ENCODE assay signal across 12 mouse cellular contexts in the genomic region with DNA sequence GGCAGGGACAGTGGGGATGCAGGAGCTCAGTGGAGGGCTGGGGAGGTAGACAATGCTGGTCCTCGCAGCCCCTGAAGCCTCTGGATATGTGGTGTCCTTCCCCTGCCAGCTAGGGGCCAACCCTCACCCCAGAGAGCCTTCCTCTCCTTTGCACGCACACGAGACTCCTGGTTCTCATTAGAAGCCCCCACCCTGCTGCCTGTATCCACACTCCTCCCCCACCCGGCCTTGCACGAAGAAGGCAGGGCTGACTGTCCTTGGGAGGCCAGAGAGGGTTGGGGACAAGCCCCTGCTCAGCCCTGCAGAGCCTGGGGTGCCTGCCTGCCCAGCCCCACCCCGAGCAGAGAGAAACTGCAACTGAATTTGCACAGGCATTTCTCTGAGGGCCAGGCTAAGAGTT. TPM values are rescaled to one million over a fixed set of nuclear protein-coding genes. Genes with fewer than 3 reads are reported as not detected.
DNase-seq lines count a peak whose midpoint lies in the region; ATAC-seq and TF ChIP-seq lines count a peak whose summit lies in the region.
"Had no signal": no experiment of that assay in that cellular context is flagged by ENCODE, and none has a peak within 500 bp of the region (broad histone marks: within the 10 kb centered on the region; RNA-seq: fewer than 3 reads in every experiment).

No protein-coding gene starts in this region.

- no peaks in the 10 kb centered on the region for H3K36me3 ChIP-seq in midbrain, embryonic 10.5 days
- no peaks in the 10 kb centered on the region for H3K36me3 ChIP-seq in midbrain, embryonic 13.5 days
- no peaks in the 10 kb centered on the region for H3K36me3 ChIP-seq in forebrain, embryonic 15.5 days
- no peaks in the 10 kb centered on the region for H3K36me3 ChIP-seq in limb, embryonic 14.5 days (ENCODE audit: control insufficient read depth, insufficient read depth, low read length)
- no peaks in the 10 kb centered on the region for H3K36me3 ChIP-seq in midbrain, embryonic 11.5 days (ENCODE audit: control insufficient read depth, insufficient read depth, low read length)

- peaks cover 31% of the 10 kb centered on the region for H3K4me1 ChIP-seq in midbrain, embryonic 10.5 days
- H3K4me1 ChIP-seq in midbrain, embryonic 13.5 days (replicated peaks), result peaks cover 16% of the 10 kb centered on the region
- peaks cover 44% of the 10 kb centered on the region for H3K4me1 ChIP-seq in forebrain, embryonic 15.5 days
- peaks cover 23% of the 10 kb centered on the region for H3K4me1 ChIP-seq in limb, embryonic 14.5 days (ENCODE audit: control insufficient read depth, insufficient read depth, low read length)
- H3K4me1 ChIP-seq in midbrain, embryonic 11.5 days (ENCODE audit: control insufficient read depth, insufficient read depth, low read length), result peaks cover 6% of the 10 kb centered on the region

- no peak for TF ChIP-seq POLR2A in limb, embryonic 14.5 days (IDR thresholded peaks at IDR 0.05; ENCODE audit: borderline replicate concordance, extremely low read depth, insufficient read depth, insufficient read length)

- 0 out of 2 replicates have a peak, but pooled peaks cover 4% of the 10 kb centered on the region for H3K27me3 ChIP-seq in midbrain, embryonic 10.5 days (ENCODE audit: low read depth, poor library complexity, severe bottlenecking)
- H3K27me3 ChIP-seq in midbrain, embryonic 13.5 days, result no peaks in the 10 kb centered on the region
- H3K27me3 ChIP-seq in forebrain, embryonic 15.5 days, result no peaks in the 10 kb centered on the region
- no peaks in the 10 kb centered on the region for H3K27me3 ChIP-seq in limb, embryonic 14.5 days (ENCODE audit: control insufficient read depth, insufficient read depth, low read length)
- no peaks in the 10 kb centered on the region for H3K27me3 ChIP-seq in midbrain, embryonic 11.5 days (ENCODE audit: control insufficient read depth, insufficient read depth, low read length)

- no peaks in the 10 kb centered on the region for H3K9me3 ChIP-seq in midbrain, embryonic 10.5 days (replicated peaks)
- H3K9me3 ChIP-seq in midbrain, embryonic 13.5 days, result no peaks in the 10 kb centered on the region
- no peaks in the 10 kb centered on the region for H3K9me3 ChIP-seq in forebrain, embryonic 15.5 days
- H3K9me3 ChIP-seq in limb, embryonic 14.5 days (ENCODE audit: control insufficient read depth, low read length), result no peaks in the 10 kb centered on the region
- no peaks in the 10 kb centered on the region for H3K9me3 ChIP-seq in midbrain, embryonic 11.5 days (ENCODE audit: control insufficient read depth, low read length)

- H3K4me3 ChIP-seq in midbrain, embryonic 10.5 days, result no peak overlapping the region
- no peak overlapping the region for H3K4me3 ChIP-seq in midbrain, embryonic 13.5 days (replicated peaks)
- H3K4me3 ChIP-seq in forebrain, embryonic 15.5 days, result no peak overlapping the region
- no peak overlapping the region for H3K4me3 ChIP-seq in limb, embryonic 14.5 days (replicated peaks; ENCODE audit: low read length)
- no peak overlapping the region for H3K4me3 ChIP-seq in midbrain, embryonic 11.5 days (ENCODE audit: low read depth, low read length)
- H3K4me3 ChIP-seq: myocyte had no signal

- DNase-seq in heart, adult 11 months, result peak; percentile 93
- DNase-seq in heart, postnatal 36 days, result no peak
- no peak for DNase-seq in midbrain, embryonic 10.5 days (ENCODE audit: low spot score)
- no peak for DNase-seq in limb, embryonic 14.5 days (ENCODE audit: low spot score)
- DNase-seq in midbrain, embryonic 11.5 days (ENCODE audit: low spot score, missing footprints), result no peak

- ATAC-seq in midbrain, embryonic 13.5 days, result no peak
- ATAC-seq in forebrain, embryonic 15.5 days (replicated peaks), result no peak
- ATAC-seq in limb, embryonic 14.5 days (ENCODE audit: low FRiP score, low read depth), result no peak
- no peak for ATAC-seq in megakaryocyte-erythroid progenitor cell, adult 5-6 weeks (replicated peaks; ENCODE audit: low FRiP score, low TSS enrichment, poor library complexity, severe bottlenecking)
- ATAC-seq in midbrain, embryonic 11.5 days (ENCODE audit: low FRiP score), result no peak

- H3K9ac ChIP-seq in midbrain, embryonic 13.5 days (replicated peaks), result no peak overlapping the region
- no peak overlapping the region for H3K9ac ChIP-seq in forebrain, embryonic 15.5 days (replicated peaks)
- H3K9ac ChIP-seq in limb, embryonic 14.5 days (ENCODE audit: low read depth, low read length, severe bottlenecking), result peak overlapping the region; percentile 40
- no peak overlapping the region for H3K9ac ChIP-seq in midbrain, embryonic 11.5 days (ENCODE audit: low read length)

- H3K27ac ChIP-seq in midbrain, embryonic 10.5 days (replicated peaks), result peak overlapping the region; percentile 63
- no peak overlapping the region for H3K27ac ChIP-seq in midbrain, embryonic 13.5 days
- peak overlapping the region; percentile 70; the same call in 1 of the 2 replicates for H3K27ac ChIP-seq in forebrain, embryonic 15.5 days (replicated peaks)
- H3K27ac ChIP-seq in limb, embryonic 14.5 days (replicated peaks; ENCODE audit: low read depth, low read length), result no peak overlapping the region
- no peak overlapping the region for H3K27ac ChIP-seq in midbrain, embryonic 11.5 days (ENCODE audit: low read depth, low read length)

- intact Hi-C loops in heart, postnatal 36 days (cut with DNase I), result loop anchor here (2.0 kb wide), 1 partner anchor 57 kb away; no protein-coding TSS in a partner anchor

- 45% methylated on average over 6 of the region's 6 CpGs for WGBS in midbrain, embryonic 10.5 days
- 36% methylated on average over 6 of the region's 6 CpGs for WGBS in midbrain, embryonic 13.5 days
- WGBS in forebrain, embryonic 15.5 days, result 46% methylated on average over 6 of the region's 6 CpGs
- WGBS in limb, embryonic 14.5 days, result 27% methylated on average over 5 of the region's 6 CpGs
- WGBS in midbrain, embryonic 11.5 days, result 52% methylated on average over 6 of the region's 6 CpGs

- no peak overlapping the region for H3K4me2 ChIP-seq in midbrain, embryonic 13.5 days (replicated peaks)
- no peak overlapping the region for H3K4me2 ChIP-seq in forebrain, embryonic 15.5 days (replicated peaks)
- H3K4me2 ChIP-seq in limb, embryonic 14.5 days (replicated peaks; ENCODE audit: low read depth, low read length, severe bottlenecking), result no peak overlapping the region
- no peak overlapping the region for H3K4me2 ChIP-seq in midbrain, embryonic 11.5 days

RNA-seq across cellular contexts. Expression of a gene that starts 12.9 kb away (rescaled TPM):
- not detected for total RNA-seq in heart, postnatal 36 days (2021)
- polyA plus RNA-seq in midbrain, embryonic 10.5 days (2016; fragmentation: Nextera tagmentation; extraction: Ambion mirVana), result not detected in 2 replicates
- not detected in 2 replicates for polyA plus RNA-seq in midbrain, embryonic 13.5 days (2015; fragmentation: Nextera tagmentation; extraction: Ambion mirVana)
- not detected in 2 replicates for polyA plus RNA-seq in forebrain, embryonic 15.5 days (2015; fragmentation: Nextera tagmentation; extraction: Ambion mirVana)
- not detected in 2 replicates for polyA plus RNA-seq in limb, embryonic 14.5 days (2012; rRNA removed)
- not detected in 2 replicates for polyA plus RNA-seq in limb, embryonic 14.5 days (2014; fragmentation: Nextera tagmentation; extraction: Ambion mirVana)
- total RNA-seq in megakaryocyte-erythroid progenitor cell, adult 5-6 weeks (2014; fragmentation: Nextera tagmentation), result not detected in 2 replicates
- not detected in 2 replicates for total RNA-seq in megakaryocyte-erythroid progenitor cell, adult 5-6 weeks (2017)
- not detected in 2 replicates for polyA plus RNA-seq in midbrain, embryonic 11.5 days (2014; fragmentation: Nextera tagmentation; extraction: Ambion mirVana)
- total RNA-seq: gastrocnemius, adult 18-20 months had no signal
- polyA plus RNA-seq: kidney, embryonic 14.5 days; myocyte; small intestine, adult 2 months had no signal

RNA-seq across cellular contexts. Expression of a gene that starts 26.1 kb away (rescaled TPM):
- not detected for total RNA-seq in heart, postnatal 36 days (2021)
- 0.17 and 0.20 TPM in 2 replicates for polyA plus RNA-seq in midbrain, embryonic 10.5 days (2016; fragmentation: Nextera tagmentation; extraction: Ambion mirVana)
- 0.05 and 0.21 TPM in 2 replicates for polyA plus RNA-seq in midbrain, embryonic 13.5 days (2015; fragmentation: Nextera tagmentation; extraction: Ambion mirVana)
- 0.09 and 0.19 TPM in 2 replicates for polyA plus RNA-seq in forebrain, embryonic 15.5 days (2015; fragmentation: Nextera tagmentation; extraction: Ambion mirVana)
- polyA plus RNA-seq in limb, embryonic 14.5 days (2012; rRNA removed), result 0.67 and 1.1 TPM in 2 replicates
- polyA plus RNA-seq in limb, embryonic 14.5 days (2014; fragmentation: Nextera tagmentation; extraction: Ambion mirVana), result 0.22 TPM in 1 of 2 replicates, not detected in the other
- total RNA-seq in megakaryocyte-erythroid progenitor cell, adult 5-6 weeks (2014; fragmentation: Nextera tagmentation), result not detected in 2 replicates
- not detected in 2 replicates for total RNA-seq in megakaryocyte-erythroid progenitor cell, adult 5-6 weeks (2017)
- 0.08 TPM in 1 of 2 replicates, not detected in the other for polyA plus RNA-seq in midbrain, embryonic 11.5 days (2014; fragmentation: Nextera tagmentation; extraction: Ambion mirVana)
- polyA plus RNA-seq: kidney, embryonic 14.5 days had no signal

RNA-seq across cellular contexts. Expression of a gene that starts 37.1 kb away (rescaled TPM):
- total RNA-seq in heart, postnatal 36 days (2021), result 10 to 100 TPM; 69.9 to 74.6 TPM
- 18.1 and 18.9 TPM in 2 replicates for polyA plus RNA-seq in midbrain, embryonic 10.5 days (2016; fragmentation: Nextera tagmentation; extraction: Ambion mirVana)
- 6.5 and 8.2 TPM in 2 replicates for polyA plus RNA-seq in midbrain, embryonic 13.5 days (2015; fragmentation: Nextera tagmentation; extraction: Ambion mirVana)
- 13.5 and 21.4 TPM in 2 replicates for polyA plus RNA-seq in forebrain, embryonic 15.5 days (2015; fragmentation: Nextera tagmentation; extraction: Ambion mirVana)
- 61.9 and 74.1 TPM in 2 replicates for polyA plus RNA-seq in limb, embryonic 14.5 days (2012; rRNA removed)
- polyA plus RNA-seq in limb, embryonic 14.5 days (2014; fragmentation: Nextera tagmentation; extraction: Ambion mirVana), result 39.1 and 50.4 TPM in 2 replicates
- total RNA-seq in megakaryocyte-erythroid progenitor cell, adult 5-6 weeks (2014; fragmentation: Nextera tagmentation), result 0.72 and 1.6 TPM in 2 replicates
- 0.11 and 1.4 TPM in 2 replicates for total RNA-seq in megakaryocyte-erythroid progenitor cell, adult 5-6 weeks (2017)
- polyA plus RNA-seq in midbrain, embryonic 11.5 days (2014; fragmentation: Nextera tagmentation; extraction: Ambion mirVana), result 13.2 and 17.5 TPM in 2 replicates

Comparison
In these comparisons a context has a peak if more than half of its experiments do, and no peak if none do; other contexts are left out.
1. H3K27ac ChIP-seq: peak in midbrain, embryonic 10.5 days (single experiment) and forebrain, embryonic 15.5 days (single experiment); none in midbrain, embryonic 13.5 days (single experiment), limb, embryonic 14.5 days (single experiment) and midbrain, embryonic 11.5 days (single experiment).